Mouse (Mus musculus): Measurements from ENCODE around the gene Cdh18.
"Not testable (repeated sequence)": the region's sequence is repeated elsewhere in the genome, so short reads cannot be mapped to it uniquely, and the experiment has no call there.

Cdh18 gene

GRCm38 (mm10) chr15:23212068-23212467 lies 663.2 kb downstream of the Cdh18 start:
- no peak for DNase-seq (ENCODE audit: low spot score)

- DNase-seq (ENCODE audit: low spot score) = no peak
Measured at GRCm38 (mm10) chr15:23230616-23231015, 681.8 kb downstream of the Cdh18 start.

GRCm38 (mm10) chr15:23257751-23258440 lies 709.1 kb downstream of the Cdh18 start:
- DNase-seq (ENCODE audit: low spot score) = no peak

GRCm38 (mm10) chr15:23278421-23278820 lies 729.6 kb downstream of the Cdh18 start:
- no peak for DNase-seq (ENCODE audit: low spot score)

- DNase-seq (ENCODE audit: low spot score) = no peak
Measured at GRCm38 (mm10) chr15:23305018-23305417, 756.2 kb downstream of the Cdh18 start.

GRCm38 (mm10) chr15:23316766-23317165 lies 767.9 kb downstream of the Cdh18 start:
- DNase-seq (ENCODE audit: low spot score) = no peak

- DNase-seq (ENCODE audit: low spot score) = no peak
Measured at GRCm38 (mm10) chr15:23317409-23317808, 768.6 kb downstream of the Cdh18 start.

- not testable (repeated sequence) for DNase-seq (ENCODE audit: low spot score)
Measured at GRCm38 (mm10) chr15:23340338-23340737, 791.5 kb downstream of the Cdh18 start.

GRCm38 (mm10) chr15:23351078-23351477 lies 802.3 kb downstream of the Cdh18 start:
- no peak for DNase-seq (ENCODE audit: low spot score)

GRCm38 (mm10) chr15:23366325-23366724 lies 817.5 kb downstream of the Cdh18 start:
- DNase-seq (ENCODE audit: low spot score) = no peak

- DNase-seq (ENCODE audit: low spot score) = no peak
Measured at GRCm38 (mm10) chr15:23367712-23368111, 818.9 kb downstream of the Cdh18 start.

- no peak for DNase-seq (ENCODE audit: low spot score)
Measured at GRCm38 (mm10) chr15:23378016-23378750, 829.4 kb downstream of the Cdh18 start.

GRCm38 (mm10) chr15:23385816-23386215 lies 837.0 kb downstream of the Cdh18 start:
- DNase-seq (ENCODE audit: low spot score) = no peak

- no peak for DNase-seq (ENCODE audit: low spot score)
Measured at GRCm38 (mm10) chr15:23396646-23397045, 847.8 kb downstream of the Cdh18 start.

- no peak for DNase-seq (ENCODE audit: low spot score)
Measured at GRCm38 (mm10) chr15:23403792-23404191, 855.0 kb downstream of the Cdh18 start.

- no peak for DNase-seq (ENCODE audit: low spot score)
Measured at GRCm38 (mm10) chr15:23408256-23408655, 859.4 kb downstream of the Cdh18 start.

- DNase-seq (ENCODE audit: low spot score) = no peak
Measured at GRCm38 (mm10) chr15:23416450-23417080, 867.7 kb downstream of the Cdh18 start.

GRCm38 (mm10) chr15:23418158-23418557 lies 869.3 kb downstream of the Cdh18 start:
- DNase-seq (ENCODE audit: low spot score) = no peak

GRCm38 (mm10) chr15:23420010-23420409 lies 871.2 kb downstream of the Cdh18 start:
- no peak for DNase-seq (ENCODE audit: low spot score)

- DNase-seq (ENCODE audit: low spot score) = no peak
Measured at GRCm38 (mm10) chr15:23430021-23430420, 881.2 kb downstream of the Cdh18 start.

- DNase-seq (ENCODE audit: low spot score) = no peak
Measured at GRCm38 (mm10) chr15:23448542-23448941, 899.7 kb downstream of the Cdh18 start.

GRCm38 (mm10) chr15:23452098-23452625 lies 903.3 kb downstream of the Cdh18 start:
- DNase-seq (ENCODE audit: low spot score) = no peak

GRCm38 (mm10) chr15:23453331-23453730 lies 904.5 kb downstream of the Cdh18 start:
- no peak for DNase-seq (ENCODE audit: low spot score)
